Mouse (Mus musculus) c-Kit-negative CD71-positive TER-119-positive erythroid progenitor cells, embryonic 14.5 days (primary cell): ENCODE results near the gene Gas8.
"Not testable (repeated sequence)": the region's sequence is repeated elsewhere in the genome, so short reads cannot be mapped to it uniquely, and the experiment has no call there.

Experiments used
- DNase-seq: peaks from one replicate; pipeline ENCODE4 v3.0.0-alpha.2; 2013; ENCODE audit warnings: low read depth, low spot score

The Gas8 gene

DNA sequence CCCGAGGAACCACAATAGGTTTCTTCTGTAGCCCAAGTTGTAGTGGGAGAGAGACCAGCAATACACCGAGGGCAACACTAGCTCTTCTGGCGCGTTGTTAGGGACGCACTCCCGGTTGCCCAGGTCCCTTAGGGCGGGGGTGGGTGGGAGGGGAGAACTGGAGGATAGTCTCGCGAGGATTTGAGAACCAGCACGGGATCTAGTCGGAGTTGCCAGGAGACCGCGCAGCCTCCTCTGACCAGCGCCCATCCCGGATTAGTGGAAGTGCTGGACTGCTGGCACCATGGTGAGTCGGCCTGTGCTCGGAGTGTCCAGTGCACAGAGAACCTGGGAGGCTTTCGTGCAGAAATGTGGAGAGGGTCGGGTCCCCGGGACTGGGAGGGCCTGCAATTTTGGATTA is at the start of gene Gas8:
TSS of gene Gas8 (plus strand) at position 168 of the 400 bp plus-strand sequence.
- peak; percentile 27 for DNase-seq

- DNase-seq, result not testable (repeated sequence)
Observed at GRCm38 (mm10) chr8:123472991-123473390, 45.6 kb upstream of the Gas8 start.

- DNase-seq, result not testable (repeated sequence)
Observed at GRCm38 (mm10) chr8:123474549-123474948, 44.1 kb upstream of the Gas8 start.

DNA sequence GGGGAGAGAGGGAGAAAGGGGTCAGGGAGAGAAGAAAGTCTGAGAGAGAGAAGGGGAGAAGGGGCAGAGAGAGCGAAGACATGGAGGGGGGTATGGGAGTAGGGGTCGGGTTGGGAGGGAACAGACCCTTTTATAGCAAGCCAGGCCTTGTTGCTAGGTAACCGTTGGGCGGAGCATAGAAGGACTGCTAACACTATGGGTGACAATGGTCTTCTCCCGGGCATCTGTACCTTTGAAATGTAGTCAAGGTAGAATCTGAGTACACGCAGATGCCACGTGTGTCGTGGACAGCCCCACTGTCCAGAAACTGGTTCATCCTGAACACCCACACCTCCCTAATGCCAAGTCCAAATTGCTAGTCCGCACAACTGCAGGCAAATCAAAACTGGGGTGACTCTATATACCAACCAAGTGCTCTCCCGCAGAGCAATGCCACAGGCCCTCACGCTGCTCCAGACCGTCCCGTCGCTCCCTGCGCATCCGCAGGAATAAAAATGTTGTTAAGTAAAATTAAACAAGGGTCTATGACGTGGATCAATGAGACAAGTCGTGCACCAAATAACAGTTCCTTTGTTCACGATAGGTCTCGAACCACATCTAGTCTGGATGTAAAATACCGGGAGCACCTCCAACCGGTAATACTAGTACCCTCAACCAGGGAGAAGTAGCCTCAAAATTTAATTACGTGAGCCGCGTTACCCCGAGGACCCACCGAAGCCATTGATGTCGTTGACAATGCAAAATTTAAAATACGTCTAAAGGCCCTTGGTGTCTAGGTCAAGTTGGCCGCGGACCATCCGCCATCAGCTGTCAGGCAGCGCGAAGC is 41.5 kb upstream of the Gas8 start:
- peak; percentile 24 for DNase-seq

DNA sequence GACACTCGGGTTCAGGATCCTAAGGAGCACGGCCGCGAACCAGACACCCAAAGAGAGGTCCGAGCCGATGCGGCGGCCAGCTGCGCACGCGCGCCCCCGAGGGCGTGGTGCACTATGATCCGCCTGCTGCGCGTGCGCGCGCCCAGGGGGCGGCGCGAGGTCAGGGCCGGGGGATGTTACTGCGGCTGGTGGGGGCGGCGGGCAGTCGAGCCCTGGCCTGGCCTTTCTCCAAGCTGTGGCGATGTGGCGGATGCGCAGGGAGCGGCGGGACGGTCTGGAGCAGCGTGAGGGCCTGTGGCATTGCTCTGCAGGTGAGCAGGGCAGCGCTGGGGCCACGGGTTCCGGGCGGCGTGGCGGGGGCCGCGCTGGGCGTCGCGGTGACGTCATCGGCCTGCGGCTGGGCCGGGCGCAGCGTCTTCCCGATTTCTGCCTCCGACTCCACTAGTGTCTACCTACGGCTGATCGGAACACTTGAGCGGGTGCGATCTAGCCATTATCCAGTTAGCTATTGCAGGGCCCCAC is 40.8 kb upstream of the Gas8 start, which contains the start of gene Afg3l1:
TSS of gene Afg3l1 (plus strand) at position 167 of the 522 bp plus-strand sequence.
- DNase-seq, result peak; percentile 83

GRCm38 (mm10) chr8:123478456-123479218 is 40.0 kb upstream of the Gas8 start:
- peak; percentile 46 for DNase-seq

- DNase-seq, result no peak
Observed at GRCm38 (mm10) chr8:123482627-123483026, 36.0 kb upstream of the Gas8 start.

DNA sequence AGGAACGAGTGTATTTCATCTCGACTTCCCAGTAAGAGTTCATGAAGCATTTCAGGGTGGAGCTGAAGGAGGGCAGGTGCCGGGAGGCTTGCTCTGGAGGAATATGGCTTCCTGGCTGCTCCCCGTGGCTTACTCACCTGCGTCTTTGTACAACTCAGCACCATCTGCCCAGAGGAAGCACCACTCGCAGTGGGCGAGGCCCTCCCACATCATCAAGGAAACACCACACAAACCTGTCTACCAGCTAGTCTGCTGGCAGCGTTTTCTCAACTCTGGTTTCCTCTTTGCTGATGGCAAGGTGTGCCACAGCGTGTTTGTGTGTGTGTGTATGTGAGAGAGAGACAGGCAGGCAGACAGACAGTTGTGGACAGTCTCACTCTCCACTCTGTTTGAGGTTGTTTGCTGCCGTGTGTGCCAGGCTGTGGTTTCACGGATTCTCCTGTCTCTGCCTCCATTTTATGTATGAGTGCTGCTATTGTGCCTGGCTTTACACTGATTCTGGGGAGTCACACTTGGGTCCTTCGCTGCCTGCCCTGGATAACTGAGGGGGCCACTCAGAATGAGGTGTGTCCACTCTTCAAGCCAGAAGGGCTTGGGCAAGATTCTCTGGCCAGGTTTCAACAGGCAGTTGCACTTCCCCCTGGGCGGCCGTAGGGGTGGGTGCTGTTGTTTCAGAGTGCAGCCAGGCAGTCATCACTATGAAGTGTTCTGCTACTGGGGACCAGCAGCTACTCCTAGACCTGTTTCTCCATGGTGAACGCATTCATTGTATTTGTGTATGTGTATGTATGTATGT is 27.2 kb upstream of the Gas8 start:
- no peak for DNase-seq

DNA sequence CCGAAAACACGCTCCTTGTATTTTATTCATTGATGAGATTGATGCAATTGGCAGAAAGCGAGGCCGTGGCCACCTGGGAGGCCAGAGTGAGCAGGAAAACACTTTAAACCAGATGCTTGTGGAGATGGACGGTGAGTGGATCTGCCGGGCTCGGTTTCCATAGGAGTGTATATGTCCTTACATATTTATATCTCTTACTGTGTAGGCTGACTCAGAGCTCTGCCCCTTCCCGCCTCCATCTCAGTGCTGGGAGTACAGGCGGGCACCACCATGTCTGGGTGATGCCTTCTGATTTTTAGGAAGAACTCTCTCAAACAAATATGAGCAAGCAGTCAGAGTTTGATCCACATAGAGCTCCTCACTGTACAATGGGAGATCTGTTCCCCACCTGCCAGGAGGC is 25.7 kb upstream of the Gas8 start:
- no peak for DNase-seq

- no peak for DNase-seq
Observed at GRCm38 (mm10) chr8:123497699-123498098, 20.9 kb upstream of the Gas8 start.

GRCm38 (mm10) chr8:123498963-123499362 is 19.7 kb upstream of the Gas8 start:
- no peak for DNase-seq

DNA sequence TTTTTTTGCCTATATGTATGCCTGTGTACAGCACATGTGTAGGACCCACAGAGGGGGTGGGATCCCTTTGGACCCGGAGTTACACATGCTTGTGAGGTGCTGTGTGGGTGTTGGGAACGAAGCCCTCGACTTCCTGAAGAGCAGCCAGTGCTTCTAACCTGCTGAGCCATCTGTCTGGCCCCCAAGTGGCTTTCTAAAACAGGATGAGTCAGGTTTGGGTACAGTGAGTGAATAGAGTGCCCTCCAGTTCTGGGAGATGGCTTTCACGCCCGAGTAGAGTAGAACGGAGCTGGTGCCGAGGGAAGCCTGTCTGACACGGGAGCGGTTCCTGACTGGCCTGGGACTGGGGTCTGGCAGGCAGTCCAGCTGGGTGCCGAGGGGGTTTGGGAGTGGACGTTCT is 19.1 kb upstream of the Gas8 start:
- DNase-seq, result no peak

- no peak for DNase-seq
Observed at GRCm38 (mm10) chr8:123502192-123502591, 16.4 kb upstream of the Gas8 start.

DNA sequence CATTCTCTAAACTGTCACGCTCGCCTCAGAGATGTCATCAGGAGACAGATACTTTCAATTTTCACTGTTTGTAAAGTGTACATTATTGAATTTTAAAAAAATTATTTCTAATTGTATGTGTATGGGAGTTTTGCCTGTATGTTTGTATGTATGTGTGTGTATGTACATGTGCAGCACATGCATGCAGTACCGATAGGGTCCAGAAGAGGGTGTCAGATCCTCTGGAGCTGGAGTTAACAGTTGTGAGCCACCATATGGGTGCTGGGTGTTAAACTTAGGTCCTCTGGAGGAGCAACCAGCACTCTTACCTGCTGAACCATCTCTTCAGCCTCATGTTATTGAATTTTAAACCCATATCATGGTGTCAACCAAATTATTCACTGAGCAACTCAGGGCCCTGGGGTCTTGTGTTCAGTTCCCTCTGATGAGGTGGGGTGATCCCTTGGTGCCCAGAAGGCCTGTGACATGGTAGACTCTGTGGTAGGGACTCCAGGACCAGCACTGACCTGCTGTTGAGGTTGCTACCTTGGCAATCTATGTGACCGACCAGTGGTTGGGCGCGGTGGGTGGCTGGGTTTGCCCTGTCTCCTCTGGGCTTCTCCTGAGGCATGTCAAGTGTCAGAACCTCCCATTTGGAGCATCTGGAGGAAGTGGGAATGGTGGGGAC is 14.7 kb upstream of the Gas8 start:
- DNase-seq, result no peak

DNA sequence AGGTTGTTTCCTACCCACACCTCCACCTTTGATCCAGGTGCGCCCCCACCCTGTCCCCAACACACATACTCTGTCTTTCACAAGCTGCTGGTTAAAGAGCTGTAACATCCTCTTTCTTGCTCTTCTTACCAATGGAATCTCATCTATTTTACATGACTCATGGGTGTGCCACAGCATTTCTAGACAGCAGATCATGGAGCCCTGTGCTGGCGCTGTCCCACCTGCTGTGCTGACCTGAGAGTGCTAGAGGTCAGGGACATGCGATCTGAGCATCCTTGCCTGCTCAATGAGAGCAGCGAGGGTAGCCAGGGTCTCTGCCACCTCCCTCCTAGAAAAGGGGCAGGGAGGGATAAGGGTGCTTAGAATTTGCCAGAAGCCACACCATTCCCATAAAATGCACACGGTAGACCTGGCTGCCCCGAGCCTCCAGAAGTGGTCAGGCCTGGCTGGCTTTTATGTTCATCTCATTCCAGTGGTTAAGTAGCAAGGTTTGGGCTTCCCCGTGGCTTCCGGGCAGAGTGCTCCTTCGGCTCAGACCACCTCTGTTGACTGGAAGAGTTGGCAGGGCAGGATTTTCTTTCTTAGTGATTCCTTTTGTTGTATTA is 13.9 kb upstream of the Gas8 start:
- no peak for DNase-seq

- DNase-seq, result no peak
Observed at GRCm38 (mm10) chr8:123505267-123505666, 13.4 kb upstream of the Gas8 start.

DNA sequence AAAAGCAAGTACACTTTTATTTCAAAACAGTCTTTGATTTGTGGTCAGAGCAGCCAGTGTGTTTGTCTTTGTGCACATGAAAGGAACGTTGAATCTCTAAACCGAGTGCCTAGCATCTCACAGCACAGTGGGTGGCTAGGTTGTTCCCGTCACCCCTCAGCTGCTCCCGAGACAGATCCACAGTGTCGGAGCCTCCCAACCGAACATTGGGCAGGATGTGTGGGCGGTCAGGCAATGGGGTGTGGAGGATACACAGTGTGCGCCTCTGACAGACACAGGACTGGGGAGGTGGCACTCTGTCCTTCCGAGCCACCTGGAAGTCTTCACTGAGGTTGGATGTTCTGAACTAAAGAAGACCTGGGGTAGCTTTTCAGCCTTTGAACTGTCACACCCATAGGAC is 12.9 kb upstream of the Gas8 start:
- DNase-seq, result no peak

DNA sequence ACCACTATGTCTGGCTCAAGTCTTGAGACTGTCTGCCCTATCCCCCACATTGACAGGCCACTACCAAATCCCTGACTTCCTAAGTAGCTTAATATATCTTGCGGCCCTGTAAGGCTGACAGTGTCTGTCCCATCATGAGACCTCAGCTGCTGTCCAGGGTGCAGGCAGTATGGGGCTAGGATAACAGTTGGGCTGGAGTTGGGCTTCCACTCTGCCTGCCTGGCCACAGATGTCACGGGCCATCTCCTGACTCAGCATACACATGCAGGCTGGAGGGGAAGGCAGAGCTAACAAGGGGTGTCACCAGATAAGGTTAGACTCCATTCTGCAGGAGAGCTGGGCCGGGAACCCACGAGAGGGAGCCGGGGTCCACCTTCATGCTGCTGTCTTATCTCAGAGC is 11.5 kb upstream of the Gas8 start:
- DNase-seq, result no peak

DNA sequence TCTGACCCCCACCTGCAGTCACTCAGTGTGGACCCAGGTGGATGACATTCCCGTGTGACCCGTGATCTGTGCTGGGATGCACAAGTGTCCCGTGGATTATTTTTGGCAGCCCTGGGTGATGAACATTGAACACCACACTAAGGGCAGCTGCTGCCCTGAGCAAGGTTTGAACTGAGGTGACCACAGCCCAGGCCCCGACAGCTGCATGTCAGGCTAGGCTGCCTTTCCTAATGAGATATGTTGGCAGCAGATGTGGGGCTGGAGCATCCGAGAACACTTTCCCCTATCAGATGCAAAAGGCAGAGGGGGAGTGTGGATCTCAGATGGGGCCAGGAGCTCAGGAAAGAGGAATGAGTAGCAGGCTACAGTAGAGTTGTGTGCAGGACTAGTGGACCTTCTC is 7.8 kb upstream of the Gas8 start:
- no peak for DNase-seq

GRCm38 (mm10) chr8:123514136-123514535 is 4.5 kb upstream of the Gas8 start:
- DNase-seq, result no peak
